ENCODE assay signal across 14 mouse cellular contexts in genomic region chr15:84300591-84300990, GRCm38 (mm10). TPM values are rescaled to one million over a fixed set of nuclear protein-coding genes. Genes with fewer than 3 reads are reported as not detected.
A peak's percentile ranks its signal among the peaks of the same experiment; 100 is the strongest.
DNase-seq lines count a peak whose midpoint lies in the region; ATAC-seq and TF ChIP-seq lines count a peak whose summit lies in the region.
"Had no signal": no experiment of that assay in that cellular context is flagged by ENCODE, and none has a peak within 500 bp of the region (broad histone marks: within the 10 kb centered on the region; RNA-seq: fewer than 3 reads in every experiment).

No protein-coding gene starts in this region.

- no peak for TF ChIP-seq CTCF in lung, postnatal 0 days (IDR thresholded peaks at IDR 0.05)

- H3K27me3 ChIP-seq in lung, embryonic 15.5 days, result no peaks in the 10 kb centered on the region
- no peaks in the 10 kb centered on the region for H3K27me3 ChIP-seq in lung, postnatal 0 days (replicated peaks; ENCODE audit: insufficient read depth, low read length)
- H3K27me3 ChIP-seq in hindbrain, embryonic 11.5 days (ENCODE audit: control insufficient read depth, insufficient read depth, low read length), result no peaks in the 10 kb centered on the region
- H3K27me3 ChIP-seq in midbrain, embryonic 10.5 days (ENCODE audit: low read depth, poor library complexity, severe bottlenecking), result peaks cover 49% of the 10 kb centered on the region
- H3K27me3 ChIP-seq in neural tube, embryonic 15.5 days (replicated peaks), result 0 out of 2 replicates have a peak, but pooled peaks cover 3% of the 10 kb centered on the region
- H3K27me3 ChIP-seq: megakaryocyte, embryonic 14.5 days had no signal

- no peak overlapping the region for H3K4me3 ChIP-seq in lung, embryonic 15.5 days
- H3K4me3 ChIP-seq in lung, postnatal 0 days (ENCODE audit: low read depth, low read length), result no peak overlapping the region
- H3K4me3 ChIP-seq in hindbrain, embryonic 11.5 days (ENCODE audit: low read depth, low read length), result no peak overlapping the region
- H3K4me3 ChIP-seq in midbrain, embryonic 10.5 days, result peak overlapping the region; percentile 41; the same call in 1 of the 2 replicates
- no peak overlapping the region for H3K4me3 ChIP-seq in neural tube, embryonic 15.5 days (replicated peaks)
- H3K4me3 ChIP-seq: gastrocnemius, adult 2 months; megakaryocyte, embryonic 14.5 days had no signal

- H3K9me3 ChIP-seq in lung, embryonic 15.5 days, result no peaks in the 10 kb centered on the region
- H3K9me3 ChIP-seq in lung, postnatal 0 days (ENCODE audit: low read length), result no peaks in the 10 kb centered on the region
- H3K9me3 ChIP-seq in hindbrain, embryonic 11.5 days (ENCODE audit: control insufficient read depth, low read length), result no peaks in the 10 kb centered on the region
- no peaks in the 10 kb centered on the region for H3K9me3 ChIP-seq in midbrain, embryonic 10.5 days (replicated peaks)
- no peaks in the 10 kb centered on the region for H3K9me3 ChIP-seq in neural tube, embryonic 15.5 days (replicated peaks)
- H3K9me3 ChIP-seq: megakaryocyte, embryonic 14.5 days had no signal

- peaks cover 30% of the 10 kb centered on the region for H3K4me1 ChIP-seq in lung, embryonic 15.5 days
- no peaks in the 10 kb centered on the region for H3K4me1 ChIP-seq in lung, postnatal 0 days (ENCODE audit: insufficient read depth, low read depth, low read length)
- peaks cover 52% of the 10 kb centered on the region for H3K4me1 ChIP-seq in hindbrain, embryonic 11.5 days (replicated peaks; ENCODE audit: control insufficient read depth, insufficient read depth, low read length)
- peaks cover 94% of the 10 kb centered on the region for H3K4me1 ChIP-seq in midbrain, embryonic 10.5 days
- H3K4me1 ChIP-seq in neural tube, embryonic 15.5 days, result peaks cover 66% of the 10 kb centered on the region

- no peak overlapping the region for H3K9ac ChIP-seq in lung, embryonic 15.5 days
- no peak overlapping the region for H3K9ac ChIP-seq in lung, postnatal 0 days (replicated peaks; ENCODE audit: low read depth)
- no peak overlapping the region for H3K9ac ChIP-seq in hindbrain, embryonic 11.5 days (ENCODE audit: low read depth, low read length)
- no peak overlapping the region; the same call in 1 of the 2 replicates for H3K9ac ChIP-seq in neural tube, embryonic 15.5 days (replicated peaks)
- H3K9ac ChIP-seq: lung, embryonic 14.5 days had no signal

- TF ChIP-seq EP300 in lung, postnatal 0 days (IDR thresholded peaks at IDR 0.05), result no peak

- WGBS in lung, embryonic 15.5 days, result 60% methylated on average over 2 of the region's 2 CpGs
- 72% methylated on average over 2 of the region's 2 CpGs for WGBS in lung, postnatal 0 days
- WGBS in hindbrain, embryonic 11.5 days, result 47% methylated on average over 2 of the region's 2 CpGs
- WGBS in midbrain, embryonic 10.5 days, result 29% methylated on average over 2 of the region's 2 CpGs
- 50% methylated on average over 2 of the region's 2 CpGs for WGBS in neural tube, embryonic 15.5 days

- H3K4me2 ChIP-seq in lung, embryonic 15.5 days, result no peak overlapping the region
- no peak overlapping the region for H3K4me2 ChIP-seq in lung, postnatal 0 days (replicated peaks; ENCODE audit: low read depth, low read length)
- no peak overlapping the region for H3K4me2 ChIP-seq in hindbrain, embryonic 11.5 days (replicated peaks; ENCODE audit: low read depth, low read length)
- H3K4me2 ChIP-seq in neural tube, embryonic 15.5 days, result no peak overlapping the region

- H3K36me3 ChIP-seq in lung, embryonic 15.5 days, result no peaks in the 10 kb centered on the region
- no peaks in the 10 kb centered on the region for H3K36me3 ChIP-seq in lung, postnatal 0 days (ENCODE audit: insufficient read depth, low read length)
- H3K36me3 ChIP-seq in hindbrain, embryonic 11.5 days (ENCODE audit: control insufficient read depth, insufficient read depth, low read length), result no peaks in the 10 kb centered on the region
- H3K36me3 ChIP-seq in midbrain, embryonic 10.5 days, result 0 out of 2 replicates have a peak, but pooled peaks cover 1% of the 10 kb centered on the region
- H3K36me3 ChIP-seq in neural tube, embryonic 15.5 days, result no peaks in the 10 kb centered on the region
- H3K36me3 ChIP-seq: G1E had no signal

- ATAC-seq in lung, embryonic 15.5 days (ENCODE audit: borderline replicate concordance, extremely low read depth, low FRiP score, low TSS enrichment), result no peak
- no peak for ATAC-seq in lung, postnatal 0 days
- no peak for ATAC-seq in hindbrain, embryonic 11.5 days (ENCODE audit: low FRiP score)
- ATAC-seq in neural tube, embryonic 15.5 days (ENCODE audit: low FRiP score), result no peak
- ATAC-seq: intestine, postnatal 0 days had no signal

- DNase-seq in lung, postnatal 0 days (ENCODE audit: low spot score), result no peak
- DNase-seq in hindbrain, embryonic 11.5 days (ENCODE audit: low spot score), result peak; percentile 24
- no peak for DNase-seq in midbrain, embryonic 10.5 days (ENCODE audit: low spot score)
- no peak for DNase-seq in Muller cell, postnatal 12 days (ENCODE audit: inconsistent ontology term)
- no peak for DNase-seq in layer of hippocampus, adult 11-12 months (ENCODE audit: low spot score)
- DNase-seq in spleen, postnatal 10 days (ENCODE audit: low spot score in 2 of 2), result no peak
- DNase-seq: thymus, adult 2 months had no signal

- H3K27ac ChIP-seq in lung, embryonic 15.5 days, result 0 out of 2 replicates have a peak overlapping the region, but pooled peaks have one; percentile 15
- no peak overlapping the region for H3K27ac ChIP-seq in lung, postnatal 0 days (ENCODE audit: low read length)
- peak overlapping the region; percentile 90 for H3K27ac ChIP-seq in hindbrain, embryonic 11.5 days (ENCODE audit: low read depth, low read length)
- H3K27ac ChIP-seq in midbrain, embryonic 10.5 days (replicated peaks), result peak overlapping the region; percentile 93
- peak overlapping the region; percentile 67 for H3K27ac ChIP-seq in neural tube, embryonic 15.5 days (replicated peaks)
- H3K27ac ChIP-seq: gastrocnemius, adult 2 months had no signal

RNA-seq across cellular contexts. Expression of gene Parvg, which starts 23.2 kb away (rescaled TPM):
- 2.9 and 5.4 TPM in 2 replicates for polyA plus RNA-seq in lung, embryonic 15.5 days (2015; fragmentation: Nextera tagmentation; extraction: Ambion mirVana)
- polyA plus RNA-seq in lung, postnatal 0 days (2015; fragmentation: Nextera tagmentation; extraction: Ambion mirVana), result 4.3 and 4.8 TPM in 2 replicates
- polyA plus RNA-seq in hindbrain, embryonic 11.5 days (2014; fragmentation: Nextera tagmentation; extraction: Ambion mirVana), result 0.57 and 0.62 TPM in 2 replicates
- 0.89 and 1.0 TPM in 2 replicates for polyA plus RNA-seq in midbrain, embryonic 10.5 days (2016; fragmentation: Nextera tagmentation; extraction: Ambion mirVana)
- polyA plus RNA-seq in neural tube, embryonic 15.5 days (2015; fragmentation: Nextera tagmentation; extraction: Ambion mirVana), result 1.1 and 17.3 TPM in 2 replicates
